Mouse (Mus musculus): Measurements from ENCODE around the gene Dstyk. TPM values are rescaled to one million over a fixed set of nuclear protein-coding genes. Genes with fewer than 3 reads are reported as not detected.
A peak's percentile ranks its signal among the peaks of the same experiment; 100 is the strongest.

Dstyk gene
- polyA plus RNA-seq, 1 experiment: 0.09 TPM

DNA sequence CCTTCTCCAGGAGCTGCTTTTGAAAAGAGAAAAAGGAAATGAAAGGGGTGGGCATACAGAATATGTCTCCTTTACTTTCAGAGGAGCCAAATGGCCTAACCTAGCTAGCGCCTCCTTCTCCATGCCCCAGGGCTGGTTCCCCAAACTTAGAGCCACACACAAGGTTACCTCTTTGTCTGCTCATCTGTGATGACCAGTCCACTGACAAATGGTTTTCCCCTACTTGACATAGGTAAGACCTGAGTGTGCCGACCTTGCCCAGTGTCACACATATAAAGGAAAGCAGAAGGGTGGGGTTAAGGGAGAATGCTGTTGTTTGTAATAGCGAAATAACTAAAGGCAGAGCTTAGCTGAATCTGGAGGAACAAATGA lies 42.5 kb upstream of the Dstyk start:
- H3K4me1 ChIP-seq (ENCODE audit: control insufficient read depth): peaks cover 99% of the 10 kb centered on the region
- no peak for TF ChIP-seq TAL1 (IDR thresholded peaks at IDR 0.05; ENCODE audit: low read length)
- TF ChIP-seq GATA1 (IDR thresholded peaks at IDR 0.05; ENCODE audit: low read length): no peak
- H3K36me3 ChIP-seq (ENCODE audit: control insufficient read depth): peaks cover 100% of the 10 kb centered on the region
- no peaks in the 10 kb centered on the region for H3K9me3 ChIP-seq (ENCODE audit: control insufficient read depth, low read length)
- H3K27me3 ChIP-seq (ENCODE audit: control insufficient read depth): no peaks in the 10 kb centered on the region
- peak overlapping the region; percentile 60 for H3K4me3 ChIP-seq (replicated peaks)

GRCm38 (mm10) chr1:132375256-132375655 lies 42.1 kb upstream of the Dstyk start:
- H3K4me1 ChIP-seq (ENCODE audit: control insufficient read depth): peaks cover 99% of the 10 kb centered on the region
- H3K27me3 ChIP-seq (ENCODE audit: control insufficient read depth): no peaks in the 10 kb centered on the region
- peak overlapping the region; percentile 60 for H3K4me3 ChIP-seq (replicated peaks)

DNA sequence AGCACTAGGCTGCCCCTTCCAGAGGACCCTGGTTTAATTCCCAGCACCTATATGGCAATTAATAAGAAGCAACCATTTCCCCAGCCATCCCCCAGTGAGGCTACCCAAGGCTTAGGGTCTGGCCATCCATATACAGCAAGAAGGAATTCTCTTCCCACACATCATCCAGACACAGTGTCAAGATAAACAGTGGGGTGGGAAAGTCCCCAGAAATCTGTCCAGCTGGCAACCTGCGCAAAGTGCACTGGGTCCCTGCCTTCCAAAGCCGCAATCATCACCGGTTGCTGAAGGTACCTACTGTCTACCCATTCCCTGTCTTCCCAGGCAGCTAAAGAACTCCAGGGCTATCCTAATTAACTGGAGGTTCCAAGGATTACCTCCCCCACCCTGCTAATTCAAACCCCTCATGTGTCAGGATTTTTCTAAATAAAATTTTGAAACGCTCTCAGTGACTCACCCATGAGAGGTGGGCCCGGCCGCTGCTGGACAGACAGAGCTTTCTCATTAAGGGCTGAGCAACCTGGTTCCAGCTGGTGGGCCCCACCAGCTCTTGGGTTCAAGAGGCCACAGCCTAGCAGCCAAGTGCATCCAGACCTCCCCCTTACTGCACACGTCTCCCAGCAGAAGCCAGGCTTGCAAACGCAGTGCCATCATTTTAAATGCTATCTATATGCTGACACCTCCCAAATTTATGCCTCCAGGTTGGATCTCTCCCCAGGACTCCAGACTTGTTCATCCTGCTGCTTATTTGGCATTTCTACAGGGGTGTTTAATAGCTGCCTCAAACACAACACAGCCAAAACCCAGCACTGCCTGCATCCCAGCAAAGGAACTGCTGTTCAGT lies 40.9 kb upstream of the Dstyk start:
- peaks cover 100% of the 10 kb centered on the region for H3K36me3 ChIP-seq (ENCODE audit: control insufficient read depth)
- peak overlapping the region; percentile 60 for H3K4me3 ChIP-seq (replicated peaks)

More at GRCm38 (mm10) chr1:132375256-132375655, 42.1 kb upstream of the Dstyk start:
- TF ChIP-seq TAL1 (IDR thresholded peaks at IDR 0.05; ENCODE audit: low read length): no peak
- TF ChIP-seq GATA1 (IDR thresholded peaks at IDR 0.05; ENCODE audit: low read length): no peak
- Histone ChIP-seq H3K9me3 (ENCODE audit: control insufficient read depth, low read length) (no peaks in the 10 kb centered on the region), H3K36me3 (ENCODE audit: control insufficient read depth) (peaks cover 100% of the 10 kb centered on the region)

DNA sequence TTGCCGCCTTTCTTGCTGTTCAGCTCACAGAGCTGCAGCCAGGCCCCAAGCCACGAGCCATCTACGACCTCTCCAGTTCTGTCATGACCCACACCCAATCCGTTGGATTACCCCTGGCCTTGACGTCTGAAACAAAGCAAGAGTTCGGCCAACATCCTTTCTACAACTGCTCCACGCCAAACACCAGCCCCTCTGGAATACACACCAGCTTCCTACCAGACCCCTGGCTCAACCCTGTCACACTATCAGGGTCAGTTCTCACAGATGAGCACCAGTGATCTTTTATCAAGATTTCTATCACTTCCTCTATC lies 40.3 kb upstream of the Dstyk start:
- Histone ChIP-seq H3K27me3 (ENCODE audit: control insufficient read depth) (no peaks in the 10 kb centered on the region), H3K9me3 (ENCODE audit: control insufficient read depth, low read length) (no peaks in the 10 kb centered on the region), H3K4me1 (ENCODE audit: control insufficient read depth) (peaks cover 100% of the 10 kb centered on the region), H3K4me3 (replicated peaks) (peak overlapping the region; percentile 60), H3K36me3 (ENCODE audit: control insufficient read depth) (peaks cover 100% of the 10 kb centered on the region)
- no peak for TF ChIP-seq GATA1 (IDR thresholded peaks at IDR 0.05; ENCODE audit: low read length)
- no peak for TF ChIP-seq TAL1 (IDR thresholded peaks at IDR 0.05; ENCODE audit: low read length)

More for the DNA sequence above, 40.9 kb upstream of the Dstyk start:
- no peaks in the 10 kb centered on the region for H3K9me3 ChIP-seq (ENCODE audit: control insufficient read depth, low read length)
- TF ChIP-seq TAL1 (IDR thresholded peaks at IDR 0.05; ENCODE audit: low read length) (no peak), GATA1 (IDR thresholded peaks at IDR 0.05; ENCODE audit: low read length) (no peak)
- no peaks in the 10 kb centered on the region for H3K27me3 ChIP-seq (ENCODE audit: control insufficient read depth)
- H3K4me1 ChIP-seq (ENCODE audit: control insufficient read depth): peaks cover 100% of the 10 kb centered on the region

DNA sequence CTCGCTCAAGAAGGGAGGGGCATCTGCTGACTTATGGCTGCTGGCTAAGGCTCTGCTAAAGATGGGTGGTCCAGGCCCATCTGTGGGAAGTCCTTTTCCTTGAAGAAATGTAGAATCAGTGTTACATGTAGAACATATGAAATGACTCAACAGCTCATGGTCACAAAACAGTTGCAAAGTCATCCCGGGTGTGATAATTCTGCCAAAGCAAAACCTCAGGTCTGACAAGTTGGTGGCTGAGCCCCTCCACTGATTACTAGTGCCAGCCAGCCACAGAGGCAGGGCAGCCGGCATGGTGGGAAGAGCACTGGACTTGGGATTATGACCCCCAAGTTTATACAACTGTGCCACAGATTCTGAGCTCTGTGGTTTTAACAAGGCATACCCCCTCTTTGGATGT lies 39.5 kb upstream of the Dstyk start:
- TF ChIP-seq GATA1 (IDR thresholded peaks at IDR 0.05; ENCODE audit: low read length): no peak
- TF ChIP-seq TAL1 (IDR thresholded peaks at IDR 0.05; ENCODE audit: low read length): no peak
- Histone ChIP-seq H3K9me3 (ENCODE audit: control insufficient read depth, low read length) (no peaks in the 10 kb centered on the region), H3K4me3 (replicated peaks) (peak overlapping the region; percentile 38), H3K36me3 (ENCODE audit: control insufficient read depth) (peaks cover 99% of the 10 kb centered on the region), H3K27me3 (ENCODE audit: control insufficient read depth) (no peaks in the 10 kb centered on the region), H3K4me1 (ENCODE audit: control insufficient read depth) (peaks cover 100% of the 10 kb centered on the region)

DNA sequence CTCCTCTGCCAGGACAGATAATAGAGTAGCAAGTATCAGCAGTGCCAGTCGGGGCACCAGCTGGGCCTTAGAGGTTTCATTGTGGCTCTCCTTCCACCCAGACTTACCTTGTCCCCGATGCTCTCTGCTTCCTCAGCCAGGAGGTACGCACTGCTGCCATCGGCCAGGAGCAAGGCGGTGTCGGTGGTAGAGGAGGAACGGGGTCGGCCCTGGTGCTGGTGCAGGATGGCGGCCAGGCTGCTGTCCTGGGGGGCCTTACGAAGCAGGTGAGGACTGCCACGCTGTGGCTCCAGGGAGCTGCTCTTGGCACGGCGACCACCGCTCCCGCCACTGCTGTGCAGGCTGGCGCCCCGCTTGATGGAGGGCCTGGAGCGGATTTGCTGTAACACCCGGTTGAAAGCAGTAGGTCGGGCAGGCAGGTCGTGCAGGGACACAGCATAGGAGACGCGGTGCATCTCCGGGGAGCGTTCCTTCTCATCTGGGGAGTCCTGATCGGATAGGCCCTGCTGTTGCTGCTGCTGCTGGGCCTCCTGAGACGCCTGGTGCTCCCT lies 36.7 kb upstream of the Dstyk start:
- Histone ChIP-seq H3K9me3 (ENCODE audit: control insufficient read depth, low read length) (no peaks in the 10 kb centered on the region), H3K4me3 (replicated peaks) (peak overlapping the region; percentile 43), H3K36me3 (ENCODE audit: control insufficient read depth) (peaks cover 99% of the 10 kb centered on the region), H3K27me3 (ENCODE audit: control insufficient read depth) (no peaks in the 10 kb centered on the region), H3K4me1 (ENCODE audit: control insufficient read depth) (peaks cover 100% of the 10 kb centered on the region)
- TF ChIP-seq TAL1 (IDR thresholded peaks at IDR 0.05; ENCODE audit: low read length): no peak
- no peak for TF ChIP-seq GATA1 (IDR thresholded peaks at IDR 0.05; ENCODE audit: low read length)

DNA sequence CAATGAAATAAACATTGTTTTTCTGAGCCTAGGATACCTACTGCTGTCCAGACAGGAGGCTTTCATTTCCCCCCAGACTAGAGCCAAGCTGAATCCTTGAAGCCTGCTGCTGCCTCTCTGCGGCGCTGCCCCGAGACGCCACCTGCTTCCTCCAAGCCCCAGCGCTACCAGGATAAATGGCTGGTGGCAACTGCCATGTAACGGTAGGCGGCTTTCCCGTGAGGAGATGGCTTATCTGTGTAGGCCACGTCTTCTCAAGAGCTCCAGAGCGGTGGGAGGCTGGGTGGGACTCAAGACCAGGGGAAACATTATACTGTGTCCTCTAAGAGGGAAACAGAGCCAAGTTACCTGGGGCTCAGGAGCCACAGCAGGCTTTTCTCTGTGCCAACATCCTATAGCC lies 35.4 kb upstream of the Dstyk start:
- no peaks in the 10 kb centered on the region for H3K9me3 ChIP-seq (ENCODE audit: control insufficient read depth, low read length)
- peak overlapping the region; percentile 62 for H3K4me3 ChIP-seq (replicated peaks)
- H3K36me3 ChIP-seq (ENCODE audit: control insufficient read depth): peaks cover 99% of the 10 kb centered on the region
- no peaks in the 10 kb centered on the region for H3K27me3 ChIP-seq (ENCODE audit: control insufficient read depth)
- TF ChIP-seq TAL1 (IDR thresholded peaks at IDR 0.05; ENCODE audit: low read length) (no peak), GATA1 (IDR thresholded peaks at IDR 0.05; ENCODE audit: low read length) (peak; percentile 68)
- H3K4me1 ChIP-seq (ENCODE audit: control insufficient read depth): peaks cover 100% of the 10 kb centered on the region

GRCm38 (mm10) chr1:132384001-132384554 lies 33.3 kb upstream of the Dstyk start:
- no peaks in the 10 kb centered on the region for H3K9me3 ChIP-seq (ENCODE audit: control insufficient read depth, low read length)
- H3K27me3 ChIP-seq (ENCODE audit: control insufficient read depth): no peaks in the 10 kb centered on the region
- peak overlapping the region; percentile 89 for H3K4me3 ChIP-seq (replicated peaks)
- no peak for TF ChIP-seq TAL1 (IDR thresholded peaks at IDR 0.05; ENCODE audit: low read length)
- TF ChIP-seq GATA1 (IDR thresholded peaks at IDR 0.05; ENCODE audit: low read length): no peak
- peaks cover 97% of the 10 kb centered on the region for H3K36me3 ChIP-seq (ENCODE audit: control insufficient read depth)
- peaks cover 93% of the 10 kb centered on the region for H3K4me1 ChIP-seq (ENCODE audit: control insufficient read depth)

DNA sequence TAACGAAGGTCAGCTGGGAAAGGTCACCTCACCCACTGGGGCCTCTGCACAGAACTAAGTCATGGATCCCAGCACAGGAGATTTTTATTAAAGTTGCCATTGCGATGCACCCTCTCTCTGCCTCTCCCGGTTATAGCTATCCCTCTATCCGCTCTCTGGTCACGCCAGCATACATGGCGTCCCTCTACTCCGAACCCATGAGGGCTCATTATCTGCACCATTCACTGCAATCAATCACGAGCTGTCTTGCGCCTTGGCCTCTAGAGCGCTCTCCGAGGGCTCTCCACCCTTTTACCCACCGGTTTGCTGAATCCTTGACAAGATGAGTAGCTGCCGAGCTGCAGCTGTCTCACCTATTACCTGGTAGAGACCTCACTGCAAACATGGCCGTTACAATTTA lies 32.1 kb upstream of the Dstyk start:
- H3K4me3 ChIP-seq (replicated peaks): peak overlapping the region; percentile 89
- TF ChIP-seq GATA1 (IDR thresholded peaks at IDR 0.05; ENCODE audit: low read length) (no peak), TAL1 (IDR thresholded peaks at IDR 0.05; ENCODE audit: low read length) (no peak)

More for the DNA sequence above, 32.1 kb upstream of the Dstyk start:
- Histone ChIP-seq H3K4me1 (ENCODE audit: control insufficient read depth) (peaks cover 88% of the 10 kb centered on the region), H3K36me3 (ENCODE audit: control insufficient read depth) (peaks cover 96% of the 10 kb centered on the region), H3K9me3 (ENCODE audit: control insufficient read depth, low read length) (no peaks in the 10 kb centered on the region), H3K27me3 (ENCODE audit: control insufficient read depth) (no peaks in the 10 kb centered on the region; the same call in 1 of the 2 replicates)

All from erythroblast, embryonic 14.5 days (primary cell).